Mouse (Mus musculus): Measurements from ENCODE around the gene 5430419D17Rik.

5430419D17Rik gene

GRCm38 (mm10) chr7:131174121-131174520 lies at the start of gene 5430419D17Rik:
TSS of gene 5430419D17Rik (plus strand) at chr7:131174402.
- DNase-seq (ENCODE audit: low spot score in 2 of 2): no peak

- DNase-seq (ENCODE audit: low spot score in 2 of 2): no peak
Measured at GRCm38 (mm10) chr7:131130021-131130420, 44.2 kb upstream of the 5430419D17Rik start.

- DNase-seq (ENCODE audit: low spot score in 2 of 2): no peak
Measured at GRCm38 (mm10) chr7:131133181-131133580, 41.0 kb upstream of the 5430419D17Rik start.

- DNase-seq (ENCODE audit: low spot score in 2 of 2): no peak
Measured at GRCm38 (mm10) chr7:131146214-131146613, 28.0 kb upstream of the 5430419D17Rik start, which contains the start of gene 4933402N03Rik. TSS of gene 4933402N03Rik (minus strand) at chr7:131146314.

GRCm38 (mm10) chr7:131150179-131150578 lies 24.0 kb upstream of the 5430419D17Rik start:
- no peak for DNase-seq (ENCODE audit: low spot score in 2 of 2)

GRCm38 (mm10) chr7:131153044-131153443 lies 21.2 kb upstream of the 5430419D17Rik start:
- DNase-seq (ENCODE audit: low spot score in 2 of 2): no peak

GRCm38 (mm10) chr7:131162251-131162650 lies 12.0 kb upstream of the 5430419D17Rik start:
- DNase-seq (ENCODE audit: low spot score in 2 of 2): no peak

- no peak for DNase-seq (ENCODE audit: low spot score in 2 of 2)
Measured at GRCm38 (mm10) chr7:131167771-131168170, 6.4 kb upstream of the 5430419D17Rik start.

GRCm38 (mm10) chr7:131169099-131169498 lies 5.1 kb upstream of the 5430419D17Rik start:
- no peak for DNase-seq (ENCODE audit: low spot score in 2 of 2)

- DNase-seq (ENCODE audit: low spot score in 2 of 2): no peak
Measured at GRCm38 (mm10) chr7:131182685-131183084, 8.5 kb downstream of the 5430419D17Rik start.

- DNase-seq (ENCODE audit: low spot score in 2 of 2): no peak
Measured at GRCm38 (mm10) chr7:131184339-131184738, 10.1 kb downstream of the 5430419D17Rik start.

GRCm38 (mm10) chr7:131187047-131187446 lies 12.8 kb downstream of the 5430419D17Rik start:
- no peak for DNase-seq (ENCODE audit: low spot score in 2 of 2)

GRCm38 (mm10) chr7:131187996-131188395 lies 13.8 kb downstream of the 5430419D17Rik start:
- DNase-seq (ENCODE audit: low spot score in 2 of 2): no peak

- no peak for DNase-seq (ENCODE audit: low spot score in 2 of 2)
Measured at GRCm38 (mm10) chr7:131223086-131223485, 48.9 kb downstream of the 5430419D17Rik start.

- no peak for DNase-seq (ENCODE audit: low spot score in 2 of 2)
Measured at GRCm38 (mm10) chr7:131236091-131236490, 61.9 kb downstream of the 5430419D17Rik start.

GRCm38 (mm10) chr7:131244993-131245392 lies 70.8 kb downstream of the 5430419D17Rik start:
- DNase-seq (ENCODE audit: low spot score in 2 of 2): no peak

- DNase-seq (ENCODE audit: low spot score in 2 of 2): no peak
Measured at GRCm38 (mm10) chr7:131256841-131257240, 82.6 kb downstream of the 5430419D17Rik start.

GRCm38 (mm10) chr7:131257309-131257708 lies 83.1 kb downstream of the 5430419D17Rik start:
- DNase-seq (ENCODE audit: low spot score in 2 of 2): no peak

- DNase-seq (ENCODE audit: low spot score in 2 of 2): no peak
Measured at GRCm38 (mm10) chr7:131260946-131261345, 86.7 kb downstream of the 5430419D17Rik start.

- no peak for DNase-seq (ENCODE audit: low spot score in 2 of 2)
Measured at GRCm38 (mm10) chr7:131264251-131264650, 90.0 kb downstream of the 5430419D17Rik start.

GRCm38 (mm10) chr7:131265851-131266250 lies 91.6 kb downstream of the 5430419D17Rik start:
- no peak for DNase-seq (ENCODE audit: low spot score in 2 of 2)

- DNase-seq (ENCODE audit: low spot score in 2 of 2): no peak
Measured at GRCm38 (mm10) chr7:131297151-131297550, 122.9 kb downstream of the 5430419D17Rik start.

GRCm38 (mm10) chr7:131303340-131303739 lies 129.1 kb downstream of the 5430419D17Rik start:
- DNase-seq (ENCODE audit: low spot score in 2 of 2): no peak

- DNase-seq (ENCODE audit: low spot score in 2 of 2): no peak
Measured at GRCm38 (mm10) chr7:131306733-131307132, 132.5 kb downstream of the 5430419D17Rik start.
